Mouse (Mus musculus) monocyte, adult 5-6 weeks (primary cell): ENCODE data around the gene Man1a2. TPM values are rescaled to one million over a fixed set of nuclear protein-coding genes. Genes with fewer than 3 reads are reported as not detected.

Source experiments
- ATAC-seq: fragments of 153-309, 156-312 bp; replicated peaks from 2 replicates; pipeline ENCODE4 v1.8.0; 2017; ENCODE audit warnings: mild to moderate bottlenecking; ENCODE audit not compliant: low TSS enrichment, insufficient number of reproducible peaks, severe bottlenecking, poor library complexity, low FRiP score
- total RNA-seq: library from RNA; stranded (forward); fragments of 200-1000, 200-491, 200-594 nt; gene quantifications from 3 replicates; pipeline ENCODE4 v1.2.3, GENCODE M21; 2017

The Man1a2 gene
- total RNA-seq: 56.4 to 88.2 TPM (median 78.2 TPM) in 3 replicates

DNA sequence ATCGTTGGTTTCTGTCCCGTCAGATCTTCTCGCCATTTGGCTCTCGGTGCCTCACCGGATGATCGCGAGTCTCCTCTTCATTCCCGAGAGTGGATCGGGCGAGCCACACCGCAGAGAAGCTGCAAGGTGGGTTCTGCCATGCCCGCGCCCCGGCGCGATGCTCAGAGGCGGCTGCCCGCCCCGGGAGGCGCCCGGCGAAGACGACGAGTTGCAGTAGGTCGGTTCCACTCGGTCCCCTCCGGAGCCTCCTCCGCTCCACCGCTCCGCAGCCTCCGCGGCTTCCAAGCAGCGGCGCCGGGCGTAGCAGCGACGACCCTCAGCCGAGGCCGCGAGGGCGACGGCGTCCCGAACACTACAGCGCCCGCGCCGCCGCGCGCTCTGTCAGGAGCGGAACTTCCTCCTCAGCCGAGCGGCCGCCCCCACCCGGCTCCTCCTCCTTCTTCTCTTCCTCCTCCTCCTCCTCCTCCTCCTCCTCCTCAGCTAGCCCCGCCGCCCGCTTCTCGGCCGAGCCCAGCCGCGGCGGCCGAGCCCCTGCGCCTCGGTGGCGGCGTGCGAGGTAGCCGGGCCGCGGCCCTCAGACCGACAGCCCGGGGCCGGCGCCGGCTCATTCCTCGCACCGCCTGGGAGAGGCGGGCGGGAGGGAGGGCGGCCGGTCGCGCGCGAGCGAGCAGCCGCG lies at the start of gene Man1a2:
Gene Man1a2 (minus strand): TSS at position 417 of the 676 bp plus-strand sequence.
- peak; percentile 73 for ATAC-seq

DNA sequence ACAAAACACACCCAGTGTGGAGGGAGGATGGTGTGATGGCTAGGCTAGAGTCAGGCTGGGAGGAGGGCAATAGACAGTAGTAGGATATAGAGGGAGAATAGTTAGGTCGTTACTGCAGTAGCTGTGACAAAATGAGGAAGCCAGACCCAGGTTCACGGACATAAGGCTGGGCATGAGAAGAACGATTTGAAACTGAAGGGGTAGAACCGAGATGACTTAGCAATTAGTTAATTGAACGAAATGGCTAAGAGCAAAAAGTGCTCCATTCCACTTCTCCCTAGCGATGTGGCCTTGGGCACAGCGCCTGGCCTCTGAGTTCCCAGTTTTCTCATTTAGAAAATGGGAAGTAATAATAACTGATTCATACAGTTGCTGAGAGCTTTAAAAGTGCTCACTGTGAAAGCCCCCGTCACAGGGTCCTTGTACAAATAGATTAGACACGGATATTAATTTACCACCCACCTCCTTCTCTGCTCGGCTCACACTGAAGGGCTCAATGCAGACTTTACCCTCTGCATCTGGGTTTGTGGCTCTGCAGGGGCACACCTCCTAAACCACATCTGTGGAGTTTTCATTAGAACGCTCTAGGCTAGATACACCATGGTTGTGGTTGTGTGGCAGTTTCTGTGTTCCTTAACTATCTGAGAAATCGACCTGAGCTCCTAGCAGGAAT lies 49.3 kb upstream of the Man1a2 start:
- ATAC-seq: no peak; the same call in 1 of the 2 replicates

- no peak for ATAC-seq
Measured at GRCm38 (mm10) chr3:100731896-100732295, 46.6 kb upstream of the Man1a2 start.

- no peak for ATAC-seq
Measured at GRCm38 (mm10) chr3:100731347-100731746, 46.0 kb upstream of the Man1a2 start.

GRCm38 (mm10) chr3:100728008-100728712 lies 42.9 kb upstream of the Man1a2 start:
- ATAC-seq: no peak

DNA sequence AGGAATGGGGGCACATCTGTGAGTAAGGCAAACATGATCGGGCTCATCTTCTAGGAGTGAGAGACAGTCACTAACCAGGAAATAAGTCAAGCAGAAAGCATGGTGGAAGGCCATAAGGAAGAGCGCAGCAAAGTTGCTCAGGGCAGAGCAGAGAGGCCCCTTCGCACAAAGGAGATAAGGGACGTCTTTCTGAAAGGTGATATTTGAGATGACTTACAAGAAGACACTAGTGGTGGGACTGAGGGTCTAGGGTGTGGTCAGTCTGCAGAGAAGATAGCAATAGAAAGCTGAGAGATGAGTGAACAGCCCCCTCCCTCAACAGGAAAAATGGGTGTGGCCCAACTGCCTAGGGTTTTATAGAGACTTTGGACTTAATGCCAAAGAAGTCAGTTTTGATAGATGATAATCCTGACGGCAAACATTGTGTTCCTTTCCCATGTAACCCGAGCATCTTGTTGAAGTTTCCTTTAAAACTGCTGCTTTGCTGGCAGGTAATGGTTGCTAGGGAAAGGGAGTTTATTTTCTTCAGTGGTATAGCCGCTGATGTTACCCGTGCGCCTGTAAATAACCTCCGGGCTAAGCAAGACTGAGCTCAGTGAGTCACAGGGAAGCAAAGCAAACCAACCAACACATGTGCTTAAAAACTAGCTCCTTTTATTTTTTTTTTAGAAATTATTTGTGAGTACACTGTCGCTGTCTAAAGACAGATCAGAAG lies 40.8 kb upstream of the Man1a2 start:
- ATAC-seq: no peak

GRCm38 (mm10) chr3:100720786-100721300 lies 35.5 kb upstream of the Man1a2 start:
- ATAC-seq: no peak

DNA sequence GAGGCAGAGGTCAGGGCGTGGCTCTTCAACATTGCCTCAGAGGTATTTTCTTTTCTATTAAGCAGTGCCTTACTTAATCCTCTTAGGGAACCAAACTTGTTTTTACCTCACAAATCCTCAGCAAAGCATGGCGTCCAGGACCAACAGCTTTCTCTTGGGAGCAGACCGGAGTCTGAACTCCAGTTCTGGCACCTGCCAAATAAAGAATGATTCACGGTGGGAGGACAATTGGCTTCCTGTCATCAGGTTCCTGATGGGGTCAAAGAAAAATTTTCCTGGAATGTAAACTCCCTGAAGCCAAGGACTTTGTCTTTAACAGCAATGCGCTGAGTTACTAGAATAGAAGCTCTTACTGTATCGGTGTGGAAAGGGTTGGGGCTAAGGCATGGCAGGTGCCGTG lies 30.9 kb upstream of the Man1a2 start:
- ATAC-seq: no peak

DNA sequence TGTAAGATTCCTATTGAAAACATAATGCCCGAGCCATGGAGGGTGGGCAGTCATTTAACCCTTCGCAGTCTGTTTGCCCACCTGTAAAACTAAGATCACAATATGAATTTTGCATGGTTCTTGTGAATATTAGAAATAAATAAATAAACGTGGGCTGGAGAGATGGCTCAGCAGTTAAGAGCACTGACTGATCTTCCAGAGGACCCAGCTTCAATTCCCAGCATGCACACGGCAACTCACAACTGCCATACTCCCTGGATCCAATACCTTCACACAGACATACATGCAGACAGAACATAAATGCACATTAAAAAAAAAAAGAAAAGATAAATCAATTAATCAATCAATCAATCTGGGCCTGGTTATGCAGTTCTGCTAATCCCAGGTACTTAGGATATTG lies 30.1 kb upstream of the Man1a2 start:
- ATAC-seq: no peak

GRCm38 (mm10) chr3:100713142-100714005 lies 28.1 kb upstream of the Man1a2 start:
- no peak for ATAC-seq

DNA sequence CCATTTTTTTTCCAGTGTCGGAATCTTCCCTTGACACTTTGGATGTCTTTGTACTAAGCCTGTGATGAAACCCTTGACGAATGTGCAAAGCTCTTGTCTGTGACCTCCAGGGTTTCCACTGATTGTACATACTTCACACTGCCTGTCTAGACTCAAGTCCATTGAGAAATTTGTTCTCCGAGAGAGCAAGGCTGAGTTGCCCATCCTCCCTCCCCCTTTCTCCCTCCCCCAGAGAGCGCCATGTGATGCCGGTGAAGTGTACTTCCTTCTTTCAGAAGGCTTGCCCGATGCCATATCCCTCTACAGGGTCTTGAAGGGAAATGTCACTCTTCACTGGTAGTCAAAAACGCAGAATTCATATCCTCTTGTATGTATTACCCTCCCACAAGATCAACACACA lies 26.8 kb upstream of the Man1a2 start:
- peak; percentile 71 for ATAC-seq

DNA sequence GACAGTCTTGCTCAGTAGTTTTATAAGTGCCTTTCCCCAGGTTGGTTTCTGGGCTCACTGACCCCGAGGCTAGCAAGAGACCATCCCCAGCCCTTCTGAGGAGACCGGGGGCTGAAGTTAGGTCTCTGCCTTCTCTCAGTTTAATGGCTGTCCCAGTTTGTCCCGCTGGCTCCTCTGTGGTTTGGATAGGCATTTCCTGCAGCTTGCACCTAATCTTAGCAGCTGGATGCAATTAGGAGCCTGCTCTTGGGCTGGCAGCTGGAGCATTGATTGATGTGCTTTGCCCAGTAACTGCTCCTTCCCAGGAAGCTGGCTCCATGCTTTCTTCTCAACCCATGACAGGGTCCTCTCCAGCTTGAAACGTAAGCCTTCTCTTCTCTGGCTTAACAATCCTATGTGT lies 26.2 kb upstream of the Man1a2 start:
- no peak for ATAC-seq

DNA sequence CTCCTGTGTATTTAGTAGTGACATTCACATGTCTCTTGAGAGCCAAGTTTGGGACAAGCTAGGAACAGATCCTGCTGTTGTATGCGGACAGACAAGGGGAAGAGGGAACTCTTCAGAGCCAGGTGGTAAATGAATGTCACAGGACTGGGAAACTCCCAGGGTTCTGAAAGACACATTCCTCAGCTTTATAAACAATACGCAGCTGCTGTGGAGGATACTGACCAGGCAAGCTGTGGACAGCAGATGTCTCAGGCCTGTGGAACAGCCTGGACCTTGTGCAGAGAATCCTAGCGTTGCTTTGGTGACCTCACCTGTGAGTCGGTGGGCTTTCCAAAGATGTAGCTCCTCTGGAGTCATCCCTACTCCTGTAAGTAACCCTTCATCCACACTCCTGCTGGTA lies 21.8 kb upstream of the Man1a2 start:
- ATAC-seq: no peak

DNA sequence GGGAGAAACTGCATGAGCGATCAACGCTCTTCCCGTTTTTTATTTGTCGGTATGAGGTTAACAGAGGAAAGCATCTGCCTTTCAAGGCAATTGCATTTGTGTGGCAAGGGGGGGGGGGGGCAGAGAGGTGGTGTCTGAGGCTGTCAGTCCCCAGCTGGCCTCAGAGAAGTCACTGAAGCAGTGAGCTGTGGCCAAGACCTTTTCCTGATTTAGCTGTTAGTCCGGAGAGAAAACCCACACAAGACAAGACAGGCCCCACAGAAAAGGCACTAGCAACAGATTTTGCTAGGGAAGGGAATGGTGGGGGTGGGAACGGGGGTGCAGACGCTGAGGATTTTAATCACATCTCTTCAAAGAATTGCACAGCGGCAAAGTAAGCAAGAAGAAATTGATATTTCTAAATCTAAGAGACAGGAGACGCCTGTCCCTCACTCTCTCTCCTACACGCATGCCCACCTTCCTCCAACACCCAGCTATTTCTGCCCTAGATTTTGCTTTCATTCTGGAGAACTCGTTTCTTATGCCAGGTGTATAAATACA lies 19.9 kb upstream of the Man1a2 start:
- no peak for ATAC-seq

GRCm38 (mm10) chr3:100703847-100704644 lies 18.7 kb upstream of the Man1a2 start:
- ATAC-seq: no peak

GRCm38 (mm10) chr3:100702875-100703846 lies 17.9 kb upstream of the Man1a2 start:
- no peak for ATAC-seq
